Mouse (Mus musculus) G1E (cell line): ENCODE measurements at regions not wholly inside any gene's neighbourhood (a gene's known extent, or its start where the extent isn't known, plus 50 kb on each side); places are given as distances from the start of the nearest gene placed in this dataset.

Experiments
- CTCF ChIP-seq: IDR thresholded peaks from 2 replicates; pipeline ENCODE4 v1.5.1; 2012; ENCODE audit warnings: low read depth, low read length, inconsistent platforms, mixed read lengths
- GATA1 ChIP-seq: IDR thresholded peaks from 2 replicates; pipeline ENCODE4 v1.6.1; 2012; ENCODE audit warnings: borderline replicate concordance, low read length, inconsistent platforms, mixed read lengths
- GATA2 ChIP-seq: IDR thresholded peaks from 2 replicates; pipeline ENCODE4 v1.6.1; 2012; ENCODE audit warnings: low read depth, low read length, inconsistent platforms, borderline replicate concordance

DNA sequence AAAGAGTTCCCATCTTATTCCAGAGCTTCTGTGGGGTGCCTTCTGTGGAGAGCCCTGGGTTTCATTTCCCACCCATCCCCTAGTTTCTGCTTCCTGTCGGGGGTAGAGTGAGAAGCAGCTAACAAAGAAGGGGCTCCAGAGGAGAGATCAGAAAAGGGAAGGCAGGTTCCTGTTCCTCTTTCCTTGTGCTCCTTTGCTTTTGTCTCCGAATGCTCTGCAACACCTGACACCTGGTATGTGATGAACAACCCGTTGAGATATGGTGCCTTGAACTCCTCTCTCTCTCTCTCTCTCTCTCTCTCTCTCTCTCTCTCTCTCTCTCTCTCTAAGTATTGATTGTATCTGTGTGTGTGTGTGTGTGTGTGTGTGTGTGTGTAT, 99.5 kb downstream of the Tomm20 start:
- TF ChIP-seq GATA1, result no peak
- TF ChIP-seq CTCF, result no peak
- TF ChIP-seq GATA2, result no peak
